Mouse (Mus musculus) liver, embryonic 18 days (tissue): ENCODE measurements around the gene Ccs. TPM values are rescaled to one million over a fixed set of nuclear protein-coding genes. Genes with fewer than 3 reads are reported as not detected.

ENCODE experiments used
- polyA plus RNA-seq: library from polyadenylated mRNA; depleted of rRNA; stranded (reverse); fragments of >200 nt; gene quantifications from 2 replicates; pipeline ENCODE4 v1.2.3, GENCODE M21; 2012; rRNA removed

The Ccs gene
- polyA plus RNA-seq, result 158 and 166 TPM in 2 replicates

DNA sequence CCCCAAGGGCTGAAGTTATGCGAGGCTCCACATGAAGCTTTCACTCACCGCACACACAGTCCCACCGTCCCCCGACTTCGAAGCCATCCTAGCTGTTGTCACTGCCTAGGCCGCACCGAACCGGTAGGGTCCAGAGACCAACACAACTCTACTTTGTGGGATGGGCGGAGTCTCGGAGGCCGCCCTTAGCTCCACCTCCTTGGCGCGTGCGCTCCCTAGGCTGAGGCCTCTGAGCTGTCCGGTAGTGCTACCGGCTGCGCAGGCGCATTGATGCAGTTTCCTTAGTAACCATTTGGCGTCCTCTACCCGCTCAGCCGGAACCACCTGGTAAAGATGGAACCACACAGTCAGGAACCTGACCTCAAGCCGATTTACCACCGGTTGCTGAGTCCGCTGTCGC lies at the start of gene Ccs, which contains the start of gene Ccdc87:
Ccs (minus strand) TSS at position 184 of the 400 bp plus-strand sequence.
Ccdc87 (plus strand) TSS at position 218 of the 400 bp plus-strand sequence.

DNA sequence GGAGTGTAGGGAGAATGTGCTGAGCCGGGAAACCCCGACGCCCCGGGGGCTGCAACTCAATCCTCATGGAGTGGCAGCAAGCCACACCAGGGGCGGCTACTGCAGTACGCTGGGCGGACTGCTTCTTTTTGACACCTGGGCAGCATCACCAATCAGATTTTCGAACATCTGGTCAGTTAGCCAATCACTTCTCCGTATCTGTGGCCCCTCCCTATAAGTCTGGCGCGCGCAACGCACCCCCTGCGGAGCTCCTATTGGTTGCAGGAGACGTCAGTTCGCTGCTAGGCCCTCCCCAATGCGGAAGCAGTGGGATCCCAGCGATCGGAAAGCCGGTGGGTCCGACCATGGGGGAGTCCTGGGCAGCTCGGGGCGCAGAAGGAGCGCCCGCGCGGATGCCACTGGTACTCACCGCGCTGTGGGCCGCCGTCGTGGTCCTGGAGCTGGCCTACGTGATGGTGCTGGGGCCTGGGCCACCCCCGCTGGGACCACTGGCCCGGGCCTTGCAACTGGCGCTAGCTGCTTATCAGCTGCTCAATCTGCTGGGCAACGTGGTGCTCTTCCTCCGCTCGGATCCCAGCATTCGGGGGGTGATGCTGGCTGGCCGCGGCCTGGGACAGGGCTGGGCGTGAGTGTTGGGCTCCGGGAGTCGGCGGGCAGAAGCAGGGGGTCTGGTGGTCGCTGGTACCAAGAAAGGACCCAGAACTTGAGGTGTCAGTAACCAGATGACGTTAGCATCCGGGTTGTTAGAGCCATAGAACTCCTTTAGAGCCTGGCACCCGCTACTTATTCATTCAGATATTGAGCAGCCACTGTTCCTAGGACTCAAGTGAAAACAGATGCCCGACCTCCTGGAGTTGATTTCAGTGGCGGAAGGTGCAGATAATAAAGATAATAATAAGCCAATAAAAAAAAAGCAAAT lies 39.5 kb upstream of the Ccs start, which contains the start of gene Zdhhc24:
Zdhhc24 (plus strand) TSS at position 264 of the 919 bp plus-strand sequence.

DNA sequence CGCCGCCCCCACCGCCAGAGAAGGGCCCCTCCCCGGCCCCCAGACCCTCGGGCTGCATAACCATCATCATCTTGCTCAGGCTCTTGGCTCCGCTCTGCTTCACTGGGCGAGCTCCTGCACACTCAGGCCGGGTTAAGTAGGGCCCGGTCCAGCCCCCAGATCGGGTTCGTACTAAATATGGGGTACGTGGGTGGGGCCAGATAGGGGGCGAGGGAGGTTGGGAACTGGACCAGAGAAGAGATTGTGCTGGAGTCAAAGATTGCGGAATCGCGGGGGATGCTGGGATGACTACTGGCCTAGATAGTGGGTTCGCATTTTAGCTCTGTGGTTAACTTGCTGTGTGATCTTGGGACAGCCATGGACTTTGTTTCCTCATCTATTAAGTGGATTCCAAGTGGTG lies 38.7 kb upstream of the Ccs start, which contains the start of gene Actn3:
Actn3 (minus strand) TSS at position 125 of the 400 bp plus-strand sequence.

DNA sequence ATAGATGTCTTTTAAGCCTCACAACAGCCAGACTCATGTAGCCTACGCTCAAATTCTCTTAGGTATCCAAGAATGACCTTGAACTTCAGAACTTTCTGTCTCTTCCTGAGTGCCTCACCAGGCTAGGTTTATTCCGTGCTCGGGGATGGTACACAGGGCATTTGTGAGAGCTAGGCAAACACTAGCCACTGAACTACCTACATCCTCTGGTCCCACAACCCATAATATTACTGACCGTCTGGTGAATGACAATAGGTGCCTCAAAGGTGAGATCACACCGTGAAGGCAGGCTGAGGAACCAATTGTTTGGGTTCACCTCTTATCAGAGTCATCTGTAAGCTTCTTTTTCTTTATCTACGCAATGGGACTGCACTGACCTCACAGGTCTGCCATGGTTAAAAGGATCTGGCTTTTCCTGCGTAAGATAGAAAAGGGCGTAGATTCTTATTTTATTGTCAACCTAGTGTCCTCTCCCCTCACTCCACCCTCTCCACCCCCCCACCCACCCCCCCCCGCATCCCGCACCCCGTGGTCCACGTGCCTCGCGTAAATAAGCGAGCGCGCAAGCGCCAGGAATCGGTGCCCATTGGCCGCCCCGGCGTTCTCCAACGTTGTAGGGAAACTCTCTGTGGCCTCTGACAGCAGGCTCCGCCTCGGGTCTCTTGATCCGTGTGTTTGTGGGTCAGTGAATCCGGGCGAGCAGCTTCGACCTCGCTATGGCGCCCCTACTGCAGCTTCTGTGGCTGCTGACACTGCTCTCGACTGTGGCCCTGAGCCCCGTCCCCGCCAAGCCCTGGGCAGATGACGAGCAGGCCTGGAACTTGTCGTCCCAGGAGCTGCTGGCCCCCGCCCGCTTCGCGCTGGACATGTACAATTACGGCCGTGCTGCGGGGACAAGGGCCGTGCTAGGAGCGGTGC lies 15.7 kb upstream of the Ccs start, which contains the start of gene Ctsf:
Ctsf (plus strand) TSS at position 579 of the 918 bp plus-strand sequence.

DNA sequence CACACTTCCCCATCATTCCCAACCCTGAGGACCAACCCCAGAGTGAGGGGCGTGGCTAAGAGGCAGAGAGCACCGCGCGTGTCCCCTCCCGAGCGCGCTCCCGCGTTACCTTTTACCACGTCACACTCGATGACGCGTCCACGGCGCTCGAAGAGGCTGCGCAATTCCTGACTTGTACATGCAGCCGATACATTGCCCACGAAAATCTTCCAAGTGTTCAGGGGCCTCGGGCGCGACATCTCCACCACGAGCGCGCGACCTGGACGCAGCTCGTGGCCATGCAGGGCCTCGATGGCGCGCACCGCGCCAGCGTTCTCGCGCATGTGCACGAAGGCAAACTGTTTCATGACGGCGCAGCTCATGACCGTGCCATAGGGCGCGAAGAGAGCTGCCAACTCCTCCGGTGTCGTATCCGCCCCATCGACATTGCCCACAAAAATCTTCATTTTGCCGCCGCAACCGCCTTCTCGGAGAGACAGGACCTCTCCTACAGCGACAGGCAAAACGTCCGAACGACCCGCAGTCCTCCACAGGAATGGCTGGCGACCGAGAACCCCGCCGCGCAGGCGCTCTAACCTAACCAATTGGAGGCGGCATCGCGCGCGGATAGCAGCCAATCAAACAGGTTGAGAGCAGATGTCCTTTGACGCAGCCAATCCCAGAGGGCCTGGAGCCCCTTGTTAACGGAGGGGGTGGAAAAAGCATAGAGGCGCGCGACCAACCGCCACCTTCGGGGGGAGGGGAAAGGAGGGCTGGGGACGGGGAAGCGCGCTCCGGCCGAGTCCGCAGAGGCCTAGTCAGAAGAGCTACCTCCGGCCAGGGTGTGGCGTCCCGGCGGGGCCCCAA lies 27.8 kb downstream of the Ccs start, which contains the start of the genes Gm21992 and Rbm14:
Gm21992 (minus strand) TSS at position 550 of the 846 bp plus-strand sequence.
Rbm14 (minus strand) TSS at position 572 of the 846 bp plus-strand sequence.

DNA sequence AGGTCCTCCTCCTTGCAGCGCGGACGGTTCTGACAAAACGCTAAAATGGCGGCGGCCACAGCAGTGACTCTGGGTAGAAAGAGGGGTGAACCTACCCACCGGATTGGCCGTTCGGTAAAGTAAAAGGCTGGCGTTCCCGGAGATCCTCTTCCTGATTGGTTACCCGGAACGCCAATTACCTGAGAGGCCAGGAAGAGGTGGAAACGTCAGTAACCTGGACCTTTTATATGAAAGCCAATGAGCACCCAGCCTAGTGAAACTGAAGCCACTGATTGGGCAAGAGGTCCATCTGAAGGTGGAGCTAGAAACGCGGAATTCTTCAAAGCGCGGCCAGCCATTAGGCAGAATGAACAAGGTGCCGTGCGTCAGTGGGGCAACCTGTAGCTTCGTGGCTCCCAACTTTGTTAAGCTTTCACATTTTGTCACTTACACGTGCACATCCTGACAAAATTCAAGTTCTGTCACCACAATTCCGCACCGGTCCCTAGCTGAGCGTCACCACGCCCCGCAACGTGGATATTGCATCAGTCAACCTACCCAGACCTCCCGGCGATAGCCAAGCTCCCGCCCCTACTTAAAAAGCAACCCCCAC lies 45.2 kb downstream of the Ccs start, which contains the start of gene Rbm4:
Rbm4 (minus strand) TSS at position 71 of the 592 bp plus-strand sequence.

Other genes with a start within 250 kb of the Ccs start
- 1.1 and 1.2 TPM in 2 replicates for gene Lrfn4, start 223.7 kb downstream of the Ccs start, polyA plus RNA-seq
- 15.3 and 16.1 TPM in 2 replicates for gene Rce1, start 213.7 kb downstream of the Ccs start, polyA plus RNA-seq
- gene Gm960, start 140.7 kb downstream of the Ccs start, polyA plus RNA-seq, result 0.01 and 0.07 TPM in 2 replicates
- gene Sptbn2, start 128.2 kb downstream of the Ccs start, polyA plus RNA-seq, result 0.30 and 0.31 TPM in 2 replicates
- gene Rbm4b, start 82.8 kb downstream of the Ccs start, polyA plus RNA-seq, result 7.1 and 8.3 TPM in 2 replicates
- gene Rbm4, start 45.4 kb downstream of the Ccs start, polyA plus RNA-seq, result 35.7 and 37.7 TPM in 2 replicates
- gene Gm21992, start 27.7 kb downstream of the Ccs start, polyA plus RNA-seq, result 14.1 and 14.8 TPM in 2 replicates
- gene Rbm14, start 27.7 kb downstream of the Ccs start, polyA plus RNA-seq, result 18.2 and 18.3 TPM in 2 replicates
- gene Ccdc87, start within 50 bp of the Ccs start, polyA plus RNA-seq, result 0.01 TPM in 1 of 2 replicates, not detected in the other
- gene Ctsf, start 15.8 kb upstream of the Ccs start, polyA plus RNA-seq, result 22.9 and 23.6 TPM in 2 replicates
- gene Actn3, start 38.6 kb upstream of the Ccs start, polyA plus RNA-seq, result 0.06 and 0.10 TPM in 2 replicates
- 10.1 and 10.6 TPM in 2 replicates for gene Zdhhc24, start 39.3 kb upstream of the Ccs start, polyA plus RNA-seq
- 0.52 and 0.79 TPM in 2 replicates for gene Bbs1, start 67.3 kb upstream of the Ccs start, polyA plus RNA-seq
- 33.6 and 33.7 TPM in 2 replicates for gene Dpp3, start 89.0 kb upstream of the Ccs start, polyA plus RNA-seq
- gene Peli3, start 103.8 kb upstream of the Ccs start, polyA plus RNA-seq, result 0.17 and 0.28 TPM in 2 replicates
- gene Mrpl11, start 122.8 kb upstream of the Ccs start, polyA plus RNA-seq, result 23.7 and 24.7 TPM in 2 replicates
- gene Npas4, start 151.0 kb upstream of the Ccs start, polyA plus RNA-seq, result 0.07 and 0.10 TPM in 2 replicates
- gene Slc29a2, start 184.5 kb upstream of the Ccs start, polyA plus RNA-seq, result 1.4 and 2.0 TPM in 2 replicates
- 6.2 and 7.5 TPM in 2 replicates for gene B4gat1, start 199.5 kb upstream of the Ccs start, polyA plus RNA-seq
- gene AC124502.3, start 199.6 kb upstream of the Ccs start, polyA plus RNA-seq, result 0.26 and 0.37 TPM in 2 replicates
- gene Brms1, start 202.0 kb upstream of the Ccs start, polyA plus RNA-seq, result 14.8 and 15.2 TPM in 2 replicates
- gene Rin1, start 211.1 kb upstream of the Ccs start, polyA plus RNA-seq, result 0.52 and 0.58 TPM in 2 replicates
- 1.8 and 2.0 TPM in 2 replicates for gene Cd248, start 228.7 kb upstream of the Ccs start, polyA plus RNA-seq
- gene Tmem151a, start 246.2 kb upstream of the Ccs start, polyA plus RNA-seq, result 0.30 and 0.36 TPM in 2 replicates
- gene Yif1a, start 249.2 kb upstream of the Ccs start, polyA plus RNA-seq, result 61.5 and 66.8 TPM in 2 replicates